Mouse (Mus musculus): ENCODE data around the gene Pfkl.
"Not testable (repeated sequence)": the region's sequence is repeated elsewhere in the genome, so short reads cannot be mapped to it uniquely, and the experiment has no call there.

Gene Pfkl

GRCm38 (mm10) chr10:77971709-77972553, 38.0 kb downstream of the Pfkl start:
- DNase-seq (ENCODE audit: low read depth, low spot score), result peak; percentile 71

- no peak for DNase-seq (ENCODE audit: low read depth, low spot score)
Measured at GRCm38 (mm10) chr10:77971191-77971590, 38.7 kb downstream of the Pfkl start.

GRCm38 (mm10) chr10:77970481-77970880, 39.4 kb downstream of the Pfkl start, which contains the start of gene Trpm2:
TSS of gene Trpm2 (minus strand) at chr10:77970563.
- DNase-seq (ENCODE audit: low read depth, low spot score), result no peak

GRCm38 (mm10) chr10:77969973-77970325, 39.9 kb downstream of the Pfkl start:
- DNase-seq (ENCODE audit: low read depth, low spot score), result no peak

GRCm38 (mm10) chr10:77969274-77969972, 40.5 kb downstream of the Pfkl start:
- DNase-seq (ENCODE audit: low read depth, low spot score), result no peak

GRCm38 (mm10) chr10:77963971-77964370, 45.9 kb downstream of the Pfkl start:
- no peak for DNase-seq (ENCODE audit: low read depth, low spot score)

GRCm38 (mm10) chr10:77962725-77963124, 47.2 kb downstream of the Pfkl start:
- DNase-seq (ENCODE audit: low read depth, low spot score), result no peak

GRCm38 (mm10) chr10:77950468-77950867, 59.4 kb downstream of the Pfkl start:
- not testable (repeated sequence) for DNase-seq (ENCODE audit: low read depth, low spot score)

GRCm38 (mm10) chr10:77939685-77940084, 70.2 kb downstream of the Pfkl start:
- DNase-seq (ENCODE audit: low read depth, low spot score), result no peak

All from WW6 (cell line).